Mouse (Mus musculus) forebrain, embryonic 11.5 days (tissue): ENCODE results near the gene Xpo4. TPM values are rescaled to one million over a fixed set of nuclear protein-coding genes. Genes with fewer than 3 reads are reported as not detected.

ENCODE experiments used
- ATAC-seq: fragments of 200-750 bp; cut with Nextera tagmentation; replicated peaks from 2 replicates; pipeline ENCODE4 v1.8.0; 2017; ENCODE audit warnings: moderate TSS enrichment; ENCODE audit not compliant: low FRiP score
- DNase-seq: peaks from one replicate; pipeline ENCODE4 v3.0.0-alpha.2; 2017; ENCODE audit warnings: low spot score
- H3K27ac ChIP-seq: fragments of 300-500 bp; sonication (generic); 2 replicates; pipeline ENCODE4 v1.5.1; 2014; ENCODE audit warnings: low read depth, low read length
- H3K27me3 ChIP-seq: fragments of 300-500 bp; sonication (generic); 2 replicates; pipeline ENCODE4 v1.6.1; 2014; ENCODE audit warnings: mild to moderate bottlenecking, low read length, mixed read lengths; ENCODE audit not compliant: control insufficient read depth, insufficient read depth
- H3K36me3 ChIP-seq: fragments of 300-500 bp; sonication (generic); 2 replicates; pipeline ENCODE4 v1.6.1; 2014; ENCODE audit warnings: mild to moderate bottlenecking, low read length, moderate library complexity, mixed read lengths; ENCODE audit not compliant: control insufficient read depth, insufficient read depth
- H3K4me1 ChIP-seq: fragments of 300-500 bp; sonication (generic); replicated peaks from 2 replicates; pipeline ENCODE4 v1.6.1; 2014; ENCODE audit warnings: low read length, mixed read lengths; ENCODE audit not compliant: control insufficient read depth, insufficient read depth
- H3K4me2 ChIP-seq: fragments of 300-500 bp; sonication (generic); 2 replicates; pipeline ENCODE4 v1.6.1; 2014; ENCODE audit warnings: low read depth, mild to moderate bottlenecking, low read length, moderate library complexity, mixed read lengths; ENCODE audit not compliant: severe bottlenecking
- H3K4me3 ChIP-seq: fragments of 300-500 bp; sonication (generic); 2 replicates; pipeline ENCODE4 v1.5.1; 2014; ENCODE audit warnings: low read depth, low read length
- H3K9ac ChIP-seq: fragments of 300-500 bp; sonication (generic); 2 replicates; pipeline ENCODE4 v1.6.1; 2014; ENCODE audit warnings: low read length
- H3K9me3 ChIP-seq: fragments of 300-500 bp; sonication (generic); 2 replicates; pipeline ENCODE4 v1.6.1; 2016; ENCODE audit warnings: low read length, mixed read lengths; ENCODE audit not compliant: control insufficient read depth
- WGBS: fragments of 180-500 bp; shearing (Covaris S2); extraction: QIAGEN DNeasy Blood & Tissue Kit; methylation state at CpG from one replicate; pipeline ENCODE4 v1.1.7; 2014; 5-methylcytosine and 5-hydroxymethylcytosine counted together
- polyA plus RNA-seq: library from polyadenylated mRNA; unstranded; fragments of >200 nt; fragmentation: Nextera tagmentation; extraction: Ambion mirVana; gene quantifications from 2 replicates; pipeline ENCODE4 v1.2.1, GENCODE M21; 2014

Gene Xpo4
- polyA plus RNA-seq, 1 experiment from 2014 or later, result 39.1 TPM

GRCm38 (mm10) chr14:57527598-57527997 lies 137.6 kb downstream of the Xpo4 start:
- peaks cover 24% of the 10 kb centered on the region for H3K27me3 ChIP-seq
- DNase-seq (no peak), ATAC-seq (no peak)
- no peaks in the 10 kb centered on the region for H3K9me3 ChIP-seq
- H3K27ac ChIP-seq, result no peak overlapping the region
- H3K9ac ChIP-seq, result no peak overlapping the region
- no peak overlapping the region for H3K4me2 ChIP-seq
- WGBS, result 57% methylated on average over 2 of the region's 2 CpGs
- 0 out of 2 replicates have a peak, but pooled peaks cover 3% of the 10 kb centered on the region for H3K4me1 ChIP-seq
- no peak overlapping the region for H3K4me3 ChIP-seq
- no peaks in the 10 kb centered on the region for H3K36me3 ChIP-seq

Other genes with a start within 250 kb of the Xpo4 start
- 15.5 and 17.4 TPM in 2 replicates for gene Ift88, start 241.4 kb downstream of the Xpo4 start, polyA plus RNA-seq
- 1.1 and 1.3 TPM in 2 replicates for gene Il17d, start 140.7 kb downstream of the Xpo4 start, polyA plus RNA-seq
- 79.4 and 86.5 TPM in 2 replicates for gene Eef1akmt1, start 93.8 kb downstream of the Xpo4 start, polyA plus RNA-seq
- gene Gm49361, start 80.7 kb upstream of the Xpo4 start, polyA plus RNA-seq, result not detected in 2 replicates
- gene Lats2, start 93.0 kb upstream of the Xpo4 start, polyA plus RNA-seq, result 14.0 and 16.6 TPM in 2 replicates
- 24.1 and 25.9 TPM in 2 replicates for gene Sap18, start 132.8 kb upstream of the Xpo4 start, polyA plus RNA-seq
- 55.9 and 63.3 TPM in 2 replicates for gene Ska3, start 160.8 kb upstream of the Xpo4 start, polyA plus RNA-seq
- 124 and 131 TPM in 2 replicates for gene Mrpl57, start 160.8 kb upstream of the Xpo4 start, polyA plus RNA-seq
- 54.6 and 62.2 TPM in 2 replicates for gene Zdhhc20, start 224.8 kb upstream of the Xpo4 start, polyA plus RNA-seq